Mouse (Mus musculus) midbrain, embryonic 15.5 days (tissue): ENCODE results near the gene Gnptab. TPM values are rescaled to one million over a fixed set of nuclear protein-coding genes. Genes with fewer than 3 reads are reported as not detected.
A peak's percentile ranks its signal among the peaks of the same experiment; 100 is the strongest.

ENCODE experiments used
- ATAC-seq: fragments of 200-750 bp; cut with Nextera tagmentation; replicated peaks from 2 replicates; pipeline ENCODE4 v1.8.0; 2017; ENCODE audit warnings: moderate TSS enrichment
- H3K27ac ChIP-seq: fragments of 300-500 bp; sonication (generic); 2 replicates; pipeline ENCODE4 v1.5.1; 2015; ENCODE audit warnings: mild to moderate bottlenecking, inconsistent platforms
- H3K27me3 ChIP-seq: fragments of 300-500 bp; sonication (generic); replicated peaks from 2 replicates; pipeline ENCODE4 v1.6.1; 2015; ENCODE audit warnings: inconsistent platforms
- H3K36me3 ChIP-seq: fragments of 300-500 bp; sonication (generic); replicated peaks from 2 replicates; pipeline ENCODE4 v1.6.1; 2015; ENCODE audit warnings: inconsistent platforms
- H3K4me1 ChIP-seq: fragments of 300-500 bp; sonication (generic); 2 replicates; pipeline ENCODE4 v1.6.1; 2015; ENCODE audit warnings: inconsistent platforms
- H3K4me2 ChIP-seq: fragments of 300-500 bp; sonication (generic); 2 replicates; pipeline ENCODE4 v1.6.1; 2015; ENCODE audit warnings: inconsistent platforms, mild to moderate bottlenecking, moderate library complexity
- H3K4me3 ChIP-seq: fragments of 300-500 bp; sonication (generic); 2 replicates; pipeline ENCODE4 v1.5.1; 2015; ENCODE audit warnings: mild to moderate bottlenecking, inconsistent platforms
- H3K9ac ChIP-seq: fragments of 300-500 bp; sonication (generic); 2 replicates; pipeline ENCODE4 v1.6.1; 2015; ENCODE audit warnings: mild to moderate bottlenecking, inconsistent platforms
- H3K9me3 ChIP-seq: fragments of 300-500 bp; sonication (generic); 2 replicates; pipeline ENCODE4 v1.6.1; 2016; ENCODE audit warnings: inconsistent platforms
- WGBS: fragments of 180-500 bp; shearing (Covaris S2); methylation state at CpG from one replicate; pipeline ENCODE4 v1.1.7; 2015; ENCODE audit warnings: mixed read lengths; 5-methylcytosine and 5-hydroxymethylcytosine counted together
- polyA plus RNA-seq: library from polyadenylated mRNA; unstranded; fragments of >200 nt; fragmentation: Nextera tagmentation; extraction: Ambion mirVana; gene quantifications from 2 replicates; pipeline ENCODE4 v1.2.1, GENCODE M21; 2015

Gene Gnptab
- polyA plus RNA-seq, result 20.7 and 24.1 TPM in 2 replicates

DNA sequence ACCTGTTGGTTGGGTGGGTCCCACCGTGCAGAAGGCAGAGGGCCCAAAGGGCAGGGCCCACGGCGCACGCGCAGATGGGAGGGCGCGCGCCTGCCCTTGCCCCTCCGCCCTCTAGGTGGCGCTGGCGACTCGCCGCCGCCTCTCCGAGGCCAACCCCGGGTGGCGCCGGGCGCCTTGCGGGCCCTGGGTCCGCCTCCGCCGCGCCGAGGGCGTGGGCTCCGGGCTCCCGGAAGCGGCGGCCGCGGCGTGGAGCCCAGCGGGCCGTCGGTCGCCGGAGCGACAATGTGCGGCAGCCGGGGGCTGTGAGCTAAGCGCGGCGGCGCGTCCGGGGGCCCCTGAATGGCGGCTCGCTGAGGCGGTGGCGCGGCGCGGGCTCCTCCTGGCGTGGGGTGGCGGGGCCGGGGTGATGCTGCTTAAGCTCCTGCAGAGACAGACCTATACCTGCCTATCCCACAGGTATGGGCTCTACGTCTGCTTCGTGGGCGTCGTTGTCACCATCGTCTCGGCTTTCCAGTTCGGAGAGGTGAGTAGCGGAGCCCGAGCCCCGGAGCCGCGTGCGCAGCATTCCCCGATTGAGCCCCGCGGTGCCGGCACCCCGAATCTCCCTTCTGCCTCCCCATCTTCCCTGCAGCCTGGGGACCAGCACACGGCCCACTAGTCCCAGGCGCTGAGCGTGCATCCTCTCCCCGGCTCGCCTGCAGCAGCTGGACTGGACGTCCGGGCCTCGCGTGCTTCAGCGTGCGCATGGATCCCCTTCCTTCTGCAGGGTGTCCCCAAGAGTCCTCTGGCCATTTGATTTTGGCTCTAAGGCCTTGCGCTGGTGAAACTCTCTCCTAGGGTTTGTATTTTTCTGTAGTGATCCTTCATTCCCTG is at the start of gene Gnptab, which contains the start of gene Dram1:
Gene Gnptab, plus strand, starts transcription at position 120 of the 873 bp plus-strand sequence.
Gene Dram1, minus strand, starts transcription at position 68 of the 873 bp plus-strand sequence.
- peak; percentile 92 for ATAC-seq
- H3K36me3 ChIP-seq, result no peaks in the 10 kb centered on the region
- peak within 1 kb of the TSS; percentile 88 for H3K27ac ChIP-seq
- H3K9ac ChIP-seq, result peak within 1 kb of the TSS; percentile 90
- peak within 1 kb of the TSS; percentile 83 for H3K4me2 ChIP-seq
- no peaks in the 10 kb centered on the region for H3K27me3 ChIP-seq
- WGBS, result under 1% methylated on average over 86 of the region's 87 CpGs
- H3K4me3 ChIP-seq, result peak within 1 kb of the TSS; percentile 80
- H3K9me3 ChIP-seq, result no peaks in the 10 kb centered on the region
- peaks cover 24% of the 10 kb centered on the region for H3K4me1 ChIP-seq

DNA sequence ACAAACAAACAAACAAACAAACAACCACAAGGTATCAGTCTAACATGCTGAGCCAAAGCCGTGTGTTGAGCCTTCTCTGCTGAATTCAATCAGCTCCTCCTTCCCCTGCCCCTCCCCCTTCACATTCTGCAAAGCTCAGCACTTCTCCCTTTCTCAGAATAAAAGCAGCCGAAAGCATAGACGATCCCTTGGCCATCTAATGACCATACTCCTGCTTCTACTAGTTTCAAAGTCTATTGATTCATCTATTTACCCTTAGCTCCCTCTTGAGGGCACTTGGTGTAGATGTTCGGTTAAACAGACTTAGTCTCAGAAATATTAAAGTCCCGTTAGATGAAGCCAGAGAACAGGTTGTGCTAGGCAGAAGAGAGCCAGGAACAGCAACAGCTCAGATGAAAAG is 48.2 kb upstream of the Gnptab start:
- Histone ChIP-seq H3K4me1 (no peaks in the 10 kb centered on the region), H3K27me3 (no peaks in the 10 kb centered on the region), H3K4me3 (no peak overlapping the region), H3K9ac (no peak overlapping the region), H3K27ac (no peak overlapping the region), H3K4me2 (no peak overlapping the region), H3K9me3 (no peaks in the 10 kb centered on the region), H3K36me3 (no peaks in the 10 kb centered on the region)
- 16% methylated on average over 5 of the region's 5 CpGs for WGBS
- peak; percentile 35; the same call in 1 of the 2 replicates for ATAC-seq

DNA sequence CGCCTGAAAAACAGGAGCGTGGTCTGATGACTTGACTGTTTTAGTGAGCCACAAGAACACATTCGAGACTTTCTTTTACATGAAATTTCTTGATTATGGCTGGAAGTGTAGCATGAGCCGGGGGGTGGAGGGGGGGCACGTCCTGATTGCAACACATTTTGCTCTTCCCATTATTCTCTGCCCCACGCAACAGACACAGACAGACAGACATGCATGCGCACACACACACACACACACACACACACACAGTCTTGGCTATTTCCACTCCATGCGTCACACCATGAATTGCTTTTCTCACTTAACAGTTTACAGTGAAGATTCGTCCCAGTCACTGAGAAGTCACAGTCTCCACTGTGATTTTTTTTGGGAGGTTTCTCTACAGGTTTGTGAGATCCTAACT is 38.3 kb upstream of the Gnptab start:
- no peak overlapping the region for H3K4me2 ChIP-seq
- H3K9me3 ChIP-seq, result no peaks in the 10 kb centered on the region
- H3K4me3 ChIP-seq, result no peak overlapping the region
- WGBS, result 88% methylated on average over 9 of the region's 9 CpGs
- H3K36me3 ChIP-seq, result no peaks in the 10 kb centered on the region
- no peaks in the 10 kb centered on the region for H3K27me3 ChIP-seq
- no peak overlapping the region for H3K27ac ChIP-seq
- ATAC-seq, result no peak
- H3K4me1 ChIP-seq, result no peaks in the 10 kb centered on the region
- H3K9ac ChIP-seq, result no peak overlapping the region

DNA sequence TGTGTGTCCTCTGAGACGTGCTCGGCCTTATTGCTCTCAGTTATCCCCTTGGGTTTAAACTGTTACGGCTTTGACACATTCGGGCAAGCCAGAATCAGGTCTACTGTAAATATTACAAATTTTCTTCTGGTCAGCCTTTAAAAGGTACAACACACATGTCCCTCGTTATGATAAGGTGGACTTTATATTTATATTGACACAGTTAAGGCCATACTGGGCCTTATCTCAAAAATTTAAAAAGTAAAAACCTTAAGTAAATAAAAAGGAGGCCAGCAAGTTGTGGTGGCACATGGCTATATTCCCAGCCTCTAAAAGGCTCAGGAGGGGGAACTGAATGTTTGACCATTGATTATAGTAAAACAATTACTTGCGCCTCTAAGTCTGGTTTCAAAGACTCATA is 37.6 kb upstream of the Gnptab start:
- Histone ChIP-seq H3K36me3 (no peaks in the 10 kb centered on the region), H3K27ac (no peak overlapping the region), H3K27me3 (no peaks in the 10 kb centered on the region), H3K9ac (no peak overlapping the region), H3K4me1 (no peaks in the 10 kb centered on the region), H3K9me3 (no peaks in the 10 kb centered on the region), H3K4me2 (no peak overlapping the region), H3K4me3 (no peak overlapping the region)
- ATAC-seq, result no peak
- 91% methylated on average over 6 of the region's 6 CpGs for WGBS

DNA sequence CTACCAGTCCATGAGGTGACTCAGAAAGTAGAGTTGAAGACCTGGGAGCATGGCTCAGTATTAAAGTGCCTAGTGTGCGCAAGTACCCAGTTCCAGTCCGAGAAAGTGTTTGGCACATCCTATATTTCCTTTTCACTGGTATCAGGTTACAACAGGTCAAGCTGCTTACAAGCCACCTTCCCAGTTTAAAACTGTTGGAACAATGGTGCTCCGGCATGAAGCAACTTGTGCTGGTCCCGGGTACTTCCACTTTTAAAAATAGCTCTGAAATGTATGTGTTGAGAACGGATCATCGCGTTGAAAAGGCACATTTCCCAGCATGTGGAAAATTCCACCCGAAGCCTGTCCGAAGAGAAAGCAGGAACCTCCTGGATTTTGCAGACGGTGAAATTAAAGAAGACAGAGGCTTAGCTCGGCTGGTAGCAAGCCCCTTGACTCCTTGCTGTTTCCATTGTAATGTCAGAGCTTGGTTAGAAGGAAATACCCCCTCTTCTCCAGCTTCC is 33.0 kb upstream of the Gnptab start:
- H3K4me1 ChIP-seq, result no peaks in the 10 kb centered on the region
- no peak overlapping the region for H3K4me2 ChIP-seq
- 0 out of 2 replicates have a peak, but pooled peaks cover 3% of the 10 kb centered on the region for H3K27me3 ChIP-seq
- 60% methylated on average over 11 of the region's 11 CpGs for WGBS
- H3K27ac ChIP-seq, result no peak overlapping the region
- H3K9ac ChIP-seq, result no peak overlapping the region
- no peaks in the 10 kb centered on the region for H3K9me3 ChIP-seq
- ATAC-seq, result no peak
- H3K36me3 ChIP-seq, result no peaks in the 10 kb centered on the region
- H3K4me3 ChIP-seq, result no peak overlapping the region

DNA sequence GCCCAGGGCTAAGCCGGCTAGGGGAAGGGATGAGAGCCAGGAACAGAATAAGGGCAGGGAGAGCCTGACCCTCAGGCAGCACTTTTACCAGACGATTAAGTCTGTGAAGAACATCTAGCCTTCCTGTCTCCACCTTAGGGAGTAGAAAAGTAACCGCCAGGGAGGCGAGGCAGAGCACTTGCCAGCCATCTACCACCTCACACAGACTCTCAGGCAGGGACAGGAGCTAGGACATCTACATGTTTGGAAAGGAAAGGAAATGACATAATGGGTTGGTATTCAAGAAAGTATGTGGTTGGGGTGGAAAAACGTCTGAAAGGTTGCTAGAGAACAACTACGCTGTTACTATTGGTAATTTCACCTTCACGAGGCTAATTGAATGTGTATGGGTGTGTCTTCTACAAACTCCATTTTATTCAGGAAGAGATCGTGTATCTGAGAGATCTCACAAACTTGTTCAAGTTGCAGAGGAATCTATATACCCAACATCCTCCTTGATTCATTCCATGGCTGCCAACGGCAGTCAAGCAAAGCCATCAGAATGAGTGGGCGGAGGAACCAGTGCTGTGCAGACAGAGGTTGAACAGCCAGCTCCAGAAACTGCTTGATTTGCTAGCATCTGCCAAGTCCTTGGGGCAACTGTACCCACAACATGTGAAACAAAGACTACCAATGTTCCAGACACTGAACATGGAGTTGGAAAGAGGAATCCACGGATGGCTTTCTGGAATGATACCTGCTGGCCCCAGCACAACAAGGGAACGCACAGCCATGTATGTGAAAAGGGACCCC is 32.3 kb upstream of the Gnptab start:
- H3K9me3 ChIP-seq, result no peaks in the 10 kb centered on the region
- WGBS, result 80% methylated on average over 12 of the region's 12 CpGs
- H3K9ac ChIP-seq, result no peak overlapping the region
- H3K4me1 ChIP-seq, result no peaks in the 10 kb centered on the region
- ATAC-seq, result no peak
- H3K27me3 ChIP-seq, result 0 out of 2 replicates have a peak, but pooled peaks cover 3% of the 10 kb centered on the region
- no peaks in the 10 kb centered on the region for H3K36me3 ChIP-seq
- no peak overlapping the region for H3K4me2 ChIP-seq
- H3K4me3 ChIP-seq, result no peak overlapping the region
- no peak overlapping the region for H3K27ac ChIP-seq

DNA sequence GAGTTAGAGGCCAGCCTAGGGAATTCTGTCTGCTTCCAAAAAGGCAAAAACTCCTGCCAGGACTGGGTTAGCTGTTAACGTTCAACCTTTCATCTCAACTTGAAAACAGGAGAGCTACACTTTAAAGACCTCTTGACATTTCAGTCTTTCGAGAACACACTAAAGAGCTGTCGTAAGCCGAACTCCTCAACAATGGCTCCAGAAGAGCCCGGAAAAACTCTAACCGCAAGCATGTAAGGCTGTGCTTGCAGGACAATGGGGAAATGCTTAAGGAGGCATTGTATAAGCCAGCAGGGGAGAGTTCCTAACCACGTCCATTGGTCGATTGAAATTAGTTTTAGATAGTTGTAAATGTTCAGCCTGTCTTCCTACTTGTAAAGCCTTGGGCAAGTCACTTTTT is 29.1 kb upstream of the Gnptab start:
- 6% methylated on average over 8 of the region's 8 CpGs for WGBS
- no peak overlapping the region for H3K4me2 ChIP-seq
- ATAC-seq, result no peak
- H3K9me3 ChIP-seq, result no peaks in the 10 kb centered on the region
- H3K27ac ChIP-seq, result no peak overlapping the region
- H3K36me3 ChIP-seq, result no peaks in the 10 kb centered on the region
- H3K9ac ChIP-seq, result no peak overlapping the region
- no peaks in the 10 kb centered on the region for H3K4me1 ChIP-seq
- 0 out of 2 replicates have a peak, but pooled peaks cover 3% of the 10 kb centered on the region for H3K27me3 ChIP-seq
- no peak overlapping the region for H3K4me3 ChIP-seq

DNA sequence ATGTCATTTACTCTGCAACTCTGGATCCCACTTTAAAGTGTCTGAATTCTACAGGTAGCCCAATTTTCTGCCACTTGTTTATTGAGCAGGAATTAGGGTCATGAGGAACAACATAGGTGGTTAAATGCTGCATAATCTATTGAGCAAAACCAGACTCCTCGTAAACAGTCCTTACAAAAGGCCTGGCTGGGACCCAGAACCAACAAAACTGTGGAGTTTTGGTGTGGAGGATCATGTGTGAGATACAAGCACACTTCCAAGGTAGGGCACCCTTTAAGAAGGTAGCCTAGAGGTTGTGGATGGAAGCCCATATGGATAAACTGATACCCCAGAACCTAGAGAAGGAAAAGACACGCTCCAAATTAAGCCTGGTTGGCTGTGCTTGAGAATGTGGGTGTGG is 28.2 kb upstream of the Gnptab start:
- Histone ChIP-seq H3K4me2 (no peak overlapping the region), H3K4me1 (no peaks in the 10 kb centered on the region), H3K4me3 (no peak overlapping the region), H3K36me3 (no peaks in the 10 kb centered on the region), H3K9me3 (no peaks in the 10 kb centered on the region), H3K9ac (no peak overlapping the region), H3K27ac (no peak overlapping the region), H3K27me3 (0 out of 2 replicates have a peak, but pooled peaks cover 5% of the 10 kb centered on the region)
- 56% methylated on average over 2 of the region's 2 CpGs for WGBS
- no peak for ATAC-seq

DNA sequence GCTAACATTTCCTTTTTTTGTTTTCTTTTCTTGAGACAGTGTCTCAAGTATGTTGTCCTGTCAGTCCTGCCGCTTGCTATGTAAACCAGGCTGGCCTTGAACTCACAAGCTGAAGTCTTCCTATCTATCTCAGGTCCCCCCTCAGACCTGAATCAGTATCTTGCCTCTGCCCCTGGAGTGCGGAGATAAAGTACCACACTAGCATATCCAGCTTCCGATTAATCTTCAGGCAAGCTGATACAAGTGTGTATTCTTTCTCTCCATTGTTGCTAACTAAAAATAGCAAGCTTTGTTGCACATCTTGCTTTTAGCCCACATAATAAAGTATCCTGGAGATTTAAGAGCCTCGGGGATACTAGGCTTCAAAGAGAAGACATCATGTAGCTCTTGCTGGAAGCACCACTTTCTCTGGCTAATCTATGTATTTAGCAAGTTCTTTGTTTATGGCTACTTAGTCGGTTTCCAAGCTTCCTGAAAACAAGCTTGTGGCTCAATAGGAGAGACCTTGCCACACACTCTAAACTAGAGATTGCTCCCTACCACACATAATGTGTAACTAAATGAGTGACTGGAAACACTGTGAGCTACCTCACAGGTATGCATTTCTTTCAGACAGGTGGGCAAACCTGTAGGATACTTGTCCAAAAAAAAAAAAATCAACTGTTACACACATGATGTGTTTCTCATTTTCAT is 27.4 kb upstream of the Gnptab start:
- Histone ChIP-seq H3K27ac (no peak overlapping the region), H3K9ac (no peak overlapping the region), H3K4me2 (no peak overlapping the region), H3K9me3 (no peaks in the 10 kb centered on the region), H3K27me3 (peaks cover 11% of the 10 kb centered on the region; the same call in 1 of the 2 replicates), H3K36me3 (no peaks in the 10 kb centered on the region), H3K4me1 (peaks cover 1% of the 10 kb centered on the region; the same call in 1 of the 2 replicates), H3K4me3 (no peak overlapping the region)
- no peak for ATAC-seq
- WGBS, result 53% methylated on average over 5 of the region's 5 CpGs

DNA sequence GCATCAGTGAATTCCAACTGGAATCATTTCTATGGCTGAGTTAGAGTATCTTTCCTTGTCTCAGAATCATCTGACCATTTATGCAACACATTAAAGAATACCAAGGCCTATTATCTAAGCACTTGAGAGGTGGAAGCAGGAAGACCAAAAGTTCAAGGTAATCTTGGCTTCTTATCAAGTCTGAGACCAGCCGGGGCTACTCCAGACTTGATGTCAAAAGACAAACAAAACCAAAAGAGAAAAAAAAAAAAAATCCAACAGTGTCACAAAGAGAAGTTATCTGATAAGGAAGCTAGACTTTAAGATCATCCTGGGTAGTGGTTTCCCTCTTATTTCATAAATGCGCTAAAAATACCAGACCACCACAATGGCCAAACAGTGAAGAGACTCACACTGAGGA is 26.4 kb upstream of the Gnptab start:
- no peak overlapping the region for H3K4me3 ChIP-seq
- 87% methylated on average over 2 of the region's 2 CpGs for WGBS
- no peak overlapping the region for H3K9ac ChIP-seq
- no peak overlapping the region for H3K4me2 ChIP-seq
- no peak for ATAC-seq
- no peaks in the 10 kb centered on the region for H3K36me3 ChIP-seq
- no peak overlapping the region for H3K27ac ChIP-seq
- no peaks in the 10 kb centered on the region for H3K9me3 ChIP-seq
- H3K4me1 ChIP-seq, result peaks cover 5% of the 10 kb centered on the region; the same call in 1 of the 2 replicates
- H3K27me3 ChIP-seq, result peaks cover 20% of the 10 kb centered on the region; the same call in 1 of the 2 replicates

DNA sequence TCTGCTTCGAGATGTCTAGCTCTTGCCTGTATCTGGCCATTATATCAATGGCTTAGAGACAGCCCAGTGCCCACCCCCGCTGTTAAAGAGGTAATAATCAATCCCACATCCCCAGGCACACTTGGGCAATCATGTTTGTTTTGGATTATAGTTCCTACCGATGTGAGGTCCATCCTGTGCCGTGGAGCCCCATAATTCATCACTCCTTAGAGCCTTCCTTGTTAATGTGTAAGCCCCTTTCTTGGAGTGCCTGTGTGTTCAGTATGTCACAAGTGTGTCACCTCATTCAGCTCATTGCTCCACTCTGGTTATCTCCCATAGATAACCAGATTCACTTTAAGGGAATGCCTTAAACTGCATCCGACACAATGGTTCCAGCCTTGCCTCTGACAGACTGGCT is 24.3 kb upstream of the Gnptab start:
- Histone ChIP-seq H3K27ac (no peak overlapping the region), H3K9ac (no peak overlapping the region), H3K27me3 (peaks cover 21% of the 10 kb centered on the region; the same call in 1 of the 2 replicates), H3K9me3 (no peaks in the 10 kb centered on the region), H3K4me2 (no peak overlapping the region), H3K4me3 (no peak overlapping the region), H3K4me1 (peaks cover 5% of the 10 kb centered on the region; the same call in 1 of the 2 replicates), H3K36me3 (no peaks in the 10 kb centered on the region)
- WGBS, result 85% methylated on average over 5 of the region's 5 CpGs
- ATAC-seq, result no peak
